ENCODE assay signal across 20 mouse cellular contexts in the genomic region with DNA sequence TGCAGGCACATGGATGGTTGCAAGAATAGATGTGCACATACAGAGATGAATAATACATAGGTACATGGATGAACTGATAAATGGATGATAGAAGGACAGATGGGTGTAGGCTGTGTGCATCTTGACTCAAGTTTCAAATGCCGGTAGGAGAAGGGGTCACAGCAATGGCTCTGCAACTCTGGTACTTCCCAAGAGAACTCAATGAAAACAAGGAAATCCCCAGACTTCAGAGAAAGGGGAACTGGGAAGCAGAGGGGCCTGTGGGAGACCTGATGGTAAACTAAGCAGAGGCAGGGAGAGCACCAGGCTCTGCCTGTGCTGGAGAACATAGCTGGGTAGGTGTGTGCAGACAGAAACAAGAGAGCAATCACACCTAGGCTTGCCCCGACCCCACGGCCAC. TPM values are rescaled to one million over a fixed set of nuclear protein-coding genes. Genes with fewer than 3 reads are reported as not detected.
DNase-seq lines count a peak whose midpoint lies in the region; ATAC-seq and TF ChIP-seq lines count a peak whose summit lies in the region.
"Had no signal": no experiment of that assay in that cellular context is flagged by ENCODE, and none has a peak within 500 bp of the region (broad histone marks: within the 10 kb centered on the region; RNA-seq: fewer than 3 reads in every experiment).

No protein-coding gene starts in this region.

- H3K36me3 ChIP-seq in midbrain, embryonic 11.5 days (ENCODE audit: control insufficient read depth, insufficient read depth, low read length), result no peaks in the 10 kb centered on the region
- H3K36me3 ChIP-seq in midbrain, embryonic 15.5 days (replicated peaks), result no peaks in the 10 kb centered on the region
- peaks cover 65 to 78% of the 10 kb centered on the region in 2 experiments for H3K36me3 ChIP-seq in CH12.LX (replicated peaks in 1 of 2; ENCODE audit: control insufficient read depth in 1 of 2, insufficient read depth in 1 of 2, low read length in 1 of 2)
- H3K36me3 ChIP-seq: embryonic facial prominence, embryonic 10.5 days; embryonic facial prominence, embryonic 12.5 days; forebrain, embryonic 15.5 days had no signal

- H3K4me3 ChIP-seq in midbrain, embryonic 11.5 days (ENCODE audit: low read depth, low read length), result no peak overlapping the region
- H3K4me3 ChIP-seq in midbrain, embryonic 15.5 days, result no peak overlapping the region
- peak overlapping the region in 1 of 3 experiments; percentile 16 for H3K4me3 ChIP-seq in CH12.LX (replicated peaks in 1 of 3; ENCODE audit: low read depth in 2 of 3, low read length in 2 of 3, poor library complexity in 1 of 3)
- H3K4me3 ChIP-seq: embryonic facial prominence, embryonic 10.5 days; embryonic facial prominence, embryonic 12.5 days; forebrain, embryonic 13.5 days; forebrain, embryonic 15.5 days had no signal

- 88% methylated on average over 3 of the region's 3 CpGs for WGBS in midbrain, embryonic 11.5 days
- 78% methylated on average over 3 of the region's 3 CpGs for WGBS in midbrain, embryonic 15.5 days

- TF ChIP-seq POLR2A in CH12.LX (IDR thresholded peaks at IDR 0.05; ENCODE audit: low read depth, low read length), result peak; percentile 27; the same call in 1 of the 2 replicates

- no peaks in the 10 kb centered on the region for H3K9me3 ChIP-seq in midbrain, embryonic 11.5 days (ENCODE audit: control insufficient read depth, low read length)
- H3K9me3 ChIP-seq in midbrain, embryonic 15.5 days, result no peaks in the 10 kb centered on the region
- H3K9me3 ChIP-seq in CH12.LX (replicated peaks; ENCODE audit: low read length), result no peaks in the 10 kb centered on the region
- H3K9me3 ChIP-seq: embryonic facial prominence, embryonic 10.5 days; embryonic facial prominence, embryonic 12.5 days; forebrain, embryonic 13.5 days; forebrain, embryonic 15.5 days had no signal

- no peak for TF ChIP-seq RAD21 in CH12.LX (IDR thresholded peaks at IDR 0.05; ENCODE audit: low read depth, low read length)

- H3K9ac ChIP-seq in midbrain, embryonic 11.5 days (ENCODE audit: low read length), result no peak overlapping the region
- H3K9ac ChIP-seq in midbrain, embryonic 15.5 days, result no peak overlapping the region
- H3K9ac ChIP-seq in CH12.LX (ENCODE audit: insufficient read depth, low read depth), result no peak overlapping the region
- H3K9ac ChIP-seq: embryonic facial prominence, embryonic 12.5 days; forebrain, embryonic 13.5 days; forebrain, embryonic 15.5 days; forebrain, postnatal 0 days had no signal

- no peak for ATAC-seq in midbrain, embryonic 11.5 days (ENCODE audit: low FRiP score)
- ATAC-seq in midbrain, embryonic 15.5 days (replicated peaks), result no peak
- ATAC-seq: CD4-positive, CD25-positive, alpha-beta regulatory T cell, adult 4 months; forebrain, embryonic 13.5 days; forebrain, embryonic 15.5 days; forebrain, postnatal 0 days had no signal

- peaks cover 58% of the 10 kb centered on the region for H3K79me2 ChIP-seq in CH12.LX (replicated peaks; ENCODE audit: control insufficient read depth, extremely low read depth, insufficient read depth, poor library complexity, severe bottlenecking)

- H3K27ac ChIP-seq in midbrain, embryonic 11.5 days (ENCODE audit: low read depth, low read length), result no peak overlapping the region
- no peak overlapping the region for H3K27ac ChIP-seq in midbrain, embryonic 15.5 days
- peak overlapping the region; percentile 89 for H3K27ac ChIP-seq in CH12.LX (ENCODE audit: insufficient read depth, low read depth)
- H3K27ac ChIP-seq: embryonic facial prominence, embryonic 10.5 days; embryonic facial prominence, embryonic 12.5 days; forebrain, embryonic 13.5 days; forebrain, embryonic 15.5 days had no signal

- peak; percentile 68 for DNase-seq in midbrain, embryonic 11.5 days (ENCODE audit: low spot score, missing footprints)
- DNase-seq in CH12.LX (ENCODE audit: extremely low read depth), result no peak
- DNase-seq in kidney, postnatal 14 days, result no peak
- DNase-seq in yolk sac, embryonic 10.5 days (ENCODE audit: low spot score), result no peak
- DNase-seq: adrenal gland, adult 2 months; adrenal gland, postnatal 10 days; adrenal gland, postnatal 25 days; B cell, adult 2 months; cerebellum, adult 11-12 months; cerebellum, adult 2 months; cerebellum, adult 9-10 months; cerebellum, postnatal 10 days; cerebellum, postnatal 25 days; forebrain, postnatal 0 days had no signal

- dilution Hi-C loops in CH12.LX (cut with MboI; ENCODE audit: extremely low pct_ligation_motif_present, extremely low pct_unique_long_range_greater_than_20kb, low sequenced_read_pairs), result no loop called here

- H3K4me2 ChIP-seq in midbrain, embryonic 11.5 days, result no peak overlapping the region
- no peak overlapping the region for H3K4me2 ChIP-seq in midbrain, embryonic 15.5 days
- H3K4me2 ChIP-seq in CH12.LX (ENCODE audit: insufficient read depth, low read depth, poor library complexity, severe bottlenecking), result peak overlapping the region; percentile 37; the same call in 1 of the 2 replicates
- H3K4me2 ChIP-seq: embryonic facial prominence, embryonic 12.5 days; forebrain, embryonic 13.5 days; forebrain, embryonic 15.5 days had no signal

- H3K27me3 ChIP-seq in midbrain, embryonic 11.5 days (ENCODE audit: control insufficient read depth, insufficient read depth, low read length), result no peaks in the 10 kb centered on the region
- no peaks in the 10 kb centered on the region for H3K27me3 ChIP-seq in midbrain, embryonic 15.5 days (replicated peaks)
- H3K27me3 ChIP-seq in CH12.LX (replicated peaks), result no peaks in the 10 kb centered on the region
- H3K27me3 ChIP-seq: forebrain, embryonic 13.5 days; forebrain, embryonic 15.5 days had no signal

- no peak for TF ChIP-seq CTCF in CH12.LX (conservative IDR thresholded peaks at IDR 0.05 in 1 of 2, IDR thresholded peaks at IDR 0.05 in 1 of 2; ENCODE audit: low read depth in 2 of 2, low read length in 2 of 2)

- TF ChIP-seq EP300 in CH12.LX (IDR thresholded peaks at IDR 0.05; ENCODE audit: low read length), result peak; percentile 73

- in situ Hi-C loops in CH12.LX (cut with MboI; ENCODE audit: low pct_ligation_motif_present, low pct_unique_long_range_greater_than_20kb, low sequenced_read_pairs), result loop anchor here (5.0 to 10.0 kb wide), 2 partner anchors 77 to 150 kb away; no protein-coding TSS in a partner anchor

- no peaks in the 10 kb centered on the region for H3K4me1 ChIP-seq in midbrain, embryonic 11.5 days (ENCODE audit: control insufficient read depth, insufficient read depth, low read length)
- no peaks in the 10 kb centered on the region for H3K4me1 ChIP-seq in midbrain, embryonic 15.5 days
- H3K4me1 ChIP-seq in CH12.LX (ENCODE audit: control insufficient read depth in 1 of 2, insufficient read depth in 2 of 2), result peaks cover 29 to 78% of the 10 kb centered on the region in 2 experiments
- H3K4me1 ChIP-seq: embryonic facial prominence, embryonic 10.5 days; embryonic facial prominence, embryonic 12.5 days; forebrain, embryonic 13.5 days; forebrain, embryonic 15.5 days had no signal

TF ChIP-seq in CH12.LX, 34 proteins besides CTCF, POLR2A, EP300 and RAD21 (continues in another document):
- TF ChIP-seq MAX (IDR thresholded peaks at IDR 0.05; ENCODE audit: low read length) (no peak), ELF1 (IDR thresholded peaks at IDR 0.05; ENCODE audit: low read depth, low read length) (no peak), TBP (conservative IDR thresholded peaks at IDR 0.05; ENCODE audit: low read depth, low read length) (no peak), KAT2A (IDR thresholded peaks at IDR 0.05; ENCODE audit: insufficient replicate concordance, low read length) (no peak), ZMIZ1 (IDR thresholded peaks at IDR 0.05; ENCODE audit: low read depth, low read length) (no peak), MAZ (IDR thresholded peaks at IDR 0.05; ENCODE audit: low read depth, low read length) (no peak), GABPA (IDR thresholded peaks at IDR 0.05; ENCODE audit: insufficient replicate concordance, low read depth, low read length) (no peak), RCOR1 (conservative IDR thresholded peaks at IDR 0.05; ENCODE audit: low read depth, low read length) (0 out of 2 replicates have a peak, but pooled peaks have one; percentile 30), SIN3A (IDR thresholded peaks at IDR 0.05; ENCODE audit: low read length) (peak; percentile 53; the same call in 1 of the 2 replicates), NRF1 (IDR thresholded peaks at IDR 0.05; ENCODE audit: low read depth, low read length) (no peak), ZNF384 (IDR thresholded peaks at IDR 0.05; ENCODE audit: low read depth, low read length) (no peak), IRF4 (IDR thresholded peaks at IDR 0.05; ENCODE audit: low read depth, low read length) (peak; percentile 94), ETS1 (conservative IDR thresholded peaks at IDR 0.05; ENCODE audit: low read depth, low read length) (peak; percentile 62), USF1 (IDR thresholded peaks at IDR 0.05; ENCODE audit: low read depth, low read length) (no peak; the same call in 1 of the 2 replicates), USF2 (conservative IDR thresholded peaks at IDR 0.05; ENCODE audit: low read depth, low read length) (0 out of 2 replicates have a peak, but pooled peaks have one; percentile 19), MEF2A (IDR thresholded peaks at IDR 0.05; ENCODE audit: borderline replicate concordance, low read depth, low read length) (peak; percentile 41; the same call in 1 of the 2 replicates), JUN (IDR thresholded peaks at IDR 0.05; ENCODE audit: insufficient read depth, low read depth, low read length) (no peak), SMC3 (IDR thresholded peaks at IDR 0.05; ENCODE audit: low read depth, low read length) (no peak), ZKSCAN1 (IDR thresholded peaks at IDR 0.05; ENCODE audit: borderline replicate concordance, low read depth, low read length) (no peak), TCF12 (IDR thresholded peaks at IDR 0.05; ENCODE audit: low read depth, low read length) (peak; percentile 58), PAX5 (IDR thresholded peaks at IDR 0.05; ENCODE audit: low read length) (no peak), CHD2 (IDR thresholded peaks at IDR 0.05; ENCODE audit: low read length) (0 out of 2 replicates have a peak, but pooled peaks have one; percentile 17)

RNA-seq across cellular contexts. Expression of a gene that starts 8.8 kb away (rescaled TPM):
- 1.5 and 1.8 TPM in 2 replicates for polyA plus RNA-seq in midbrain, embryonic 11.5 days (2014; fragmentation: Nextera tagmentation; extraction: Ambion mirVana)
- 0.50 and 0.74 TPM in 2 replicates for polyA plus RNA-seq in midbrain, embryonic 15.5 days (2015; fragmentation: Nextera tagmentation; extraction: Ambion mirVana)
- total RNA-seq in CH12.LX (2012; rRNA removed) (146 and 179 TPM in 2 replicates), CH12.LX (2014; rRNA removed) (124 and 134 TPM in 2 replicates)
- 222 and 269 TPM in 2 replicates for polyA plus RNA-seq in CH12.LX (2012; ENCODE audit: insufficient read length, low read depth)

RNA-seq across cellular contexts. Expression of a gene that starts 28.9 kb away (rescaled TPM):
- 0.23 and 0.32 TPM in 2 replicates for polyA plus RNA-seq in midbrain, embryonic 11.5 days (2014; fragmentation: Nextera tagmentation; extraction: Ambion mirVana)
- polyA plus RNA-seq in midbrain, embryonic 15.5 days (2015; fragmentation: Nextera tagmentation; extraction: Ambion mirVana), result 0.12 and 0.29 TPM in 2 replicates
- total RNA-seq in CH12.LX (2012; rRNA removed), result 15.6 and 21.6 TPM in 2 replicates
- total RNA-seq in CH12.LX (2014; rRNA removed), result 9.9 and 14.8 TPM in 2 replicates
- polyA plus RNA-seq in CH12.LX (2012; ENCODE audit: insufficient read length, low read depth), result 56.5 and 56.6 TPM in 2 replicates

Comparison
In these comparisons a context has a peak if more than half of its experiments do, and no peak if none do; other contexts are left out.
1. RNA of a gene that starts 8.8 kb away (polyA plus RNA-seq): 222 to 269 TPM in CH12.LX; 1.5 to 1.8 TPM in midbrain, embryonic 11.5 days and 0.50 to 0.74 TPM in midbrain, embryonic 15.5 days; every median in the first group is over 10 times any median in the second.
2. RNA of a gene that starts 28.9 kb away (polyA plus RNA-seq): 56.5 to 56.6 TPM in CH12.LX; 0.23 to 0.32 TPM in midbrain, embryonic 11.5 days and 0.12 to 0.29 TPM in midbrain, embryonic 15.5 days; every median in the first group is over 10 times any median in the second.